Mouse (Mus musculus): ENCODE results near the gene Ranbp3.
A peak's percentile ranks its signal among the peaks of the same experiment; 100 is the strongest.
"Not testable (repeated sequence)": the region's sequence is repeated elsewhere in the genome, so short reads cannot be mapped to it uniquely, and the experiment has no call there.

The Ranbp3 gene

DNA sequence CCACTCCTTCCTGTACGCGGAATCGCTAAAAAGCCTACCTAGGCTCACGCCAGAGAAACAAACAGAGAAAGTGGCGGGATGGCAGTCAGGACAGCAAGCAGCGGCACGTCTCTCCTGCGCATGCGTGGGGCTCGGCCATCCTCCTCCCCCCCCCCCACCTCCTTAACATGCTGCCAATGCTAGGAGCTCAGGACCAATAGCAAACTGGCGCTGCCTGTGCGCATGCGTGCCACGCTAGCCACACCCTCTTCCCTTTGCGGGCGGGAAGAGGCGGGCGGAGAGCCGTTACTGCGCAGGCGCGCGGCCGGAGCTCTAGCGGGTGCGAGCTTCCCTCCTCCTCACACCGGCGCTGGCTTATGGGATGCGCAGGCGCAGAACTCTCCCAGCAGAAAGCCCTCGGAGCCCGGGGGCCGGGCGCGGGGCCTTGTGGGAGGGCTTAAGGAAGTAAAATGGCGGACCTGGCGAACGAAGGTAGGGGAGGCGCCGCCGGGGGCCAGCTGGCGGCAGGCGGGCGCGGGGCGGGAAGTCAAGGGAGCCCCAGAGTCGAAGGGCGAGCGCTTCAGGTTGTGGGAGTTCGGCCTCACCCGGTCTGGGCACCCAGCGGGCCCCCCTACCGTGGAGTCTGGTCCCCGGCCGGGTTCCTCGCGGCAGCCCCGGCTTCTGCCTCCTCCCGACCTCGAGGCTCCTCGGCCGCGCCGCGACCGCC is at the start of gene Ranbp3:
TSS of gene Ranbp3 (plus strand) at position 354 of the 706 bp plus-strand sequence.
- peak; percentile 99 for DNase-seq

GRCm38 (mm10) chr17:56625495-56625894 is 47.6 kb upstream of the Ranbp3 start:
- no peak for DNase-seq

DNA sequence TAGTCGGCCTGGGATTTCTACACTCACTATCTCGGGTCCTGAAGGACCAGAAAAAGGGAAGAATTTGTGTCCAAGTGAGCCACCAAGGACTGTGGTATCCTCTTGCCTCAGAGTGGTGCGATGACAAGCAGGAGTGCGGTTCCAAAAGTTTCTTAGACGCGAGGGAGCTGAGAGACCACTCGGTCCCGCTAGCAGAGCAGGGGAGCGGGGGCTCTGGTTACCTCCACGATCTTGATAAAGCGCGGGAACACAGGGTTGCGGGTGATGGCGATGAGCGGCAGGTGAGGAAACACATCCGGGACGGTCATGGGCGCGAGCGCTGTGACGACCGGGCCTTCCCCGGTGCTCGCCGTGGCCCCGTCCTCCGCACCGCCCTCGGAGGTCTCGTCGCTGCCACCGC is 46.8 kb upstream of the Ranbp3 start:
- DNase-seq, result no peak

DNA sequence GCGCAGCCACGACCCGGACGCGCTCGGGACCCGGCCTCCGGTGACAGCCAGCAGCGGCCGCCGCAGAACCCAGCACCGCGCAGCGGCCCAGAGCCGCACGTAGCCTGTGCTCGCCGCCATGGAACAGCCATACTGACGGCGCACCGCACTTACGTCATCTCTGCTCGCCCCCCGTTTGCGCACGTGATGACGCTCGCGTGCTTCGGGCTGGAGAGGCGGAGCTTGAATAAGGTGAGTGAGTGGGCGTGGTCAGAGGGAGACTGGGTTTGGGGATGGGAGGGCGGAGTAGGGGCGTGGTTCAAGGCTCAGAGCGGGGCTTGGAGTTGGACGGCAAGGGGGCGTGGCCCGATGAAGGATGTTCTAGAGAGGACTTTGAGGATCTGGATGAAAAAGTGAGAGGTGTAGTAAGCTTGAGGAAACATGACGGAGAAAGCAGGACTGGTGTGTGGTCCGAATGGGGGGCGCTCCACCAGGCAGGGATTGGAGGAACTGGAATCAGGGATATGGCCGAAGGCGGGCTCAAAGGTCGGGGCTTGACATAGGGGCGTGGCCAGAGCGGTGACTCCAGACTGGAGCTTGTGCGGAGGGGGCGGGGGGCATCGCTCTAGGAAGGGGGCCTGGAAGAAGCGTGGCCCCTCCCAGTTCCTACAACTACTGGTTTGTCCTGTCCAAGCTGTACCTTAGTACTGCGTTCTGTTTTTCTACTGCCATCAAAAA is 46.2 kb upstream of the Ranbp3 start, which contains the start of gene Lonp1:
TSS of gene Lonp1 (minus strand) at position 134 of the 717 bp plus-strand sequence.
- DNase-seq, result peak; percentile 96

DNA sequence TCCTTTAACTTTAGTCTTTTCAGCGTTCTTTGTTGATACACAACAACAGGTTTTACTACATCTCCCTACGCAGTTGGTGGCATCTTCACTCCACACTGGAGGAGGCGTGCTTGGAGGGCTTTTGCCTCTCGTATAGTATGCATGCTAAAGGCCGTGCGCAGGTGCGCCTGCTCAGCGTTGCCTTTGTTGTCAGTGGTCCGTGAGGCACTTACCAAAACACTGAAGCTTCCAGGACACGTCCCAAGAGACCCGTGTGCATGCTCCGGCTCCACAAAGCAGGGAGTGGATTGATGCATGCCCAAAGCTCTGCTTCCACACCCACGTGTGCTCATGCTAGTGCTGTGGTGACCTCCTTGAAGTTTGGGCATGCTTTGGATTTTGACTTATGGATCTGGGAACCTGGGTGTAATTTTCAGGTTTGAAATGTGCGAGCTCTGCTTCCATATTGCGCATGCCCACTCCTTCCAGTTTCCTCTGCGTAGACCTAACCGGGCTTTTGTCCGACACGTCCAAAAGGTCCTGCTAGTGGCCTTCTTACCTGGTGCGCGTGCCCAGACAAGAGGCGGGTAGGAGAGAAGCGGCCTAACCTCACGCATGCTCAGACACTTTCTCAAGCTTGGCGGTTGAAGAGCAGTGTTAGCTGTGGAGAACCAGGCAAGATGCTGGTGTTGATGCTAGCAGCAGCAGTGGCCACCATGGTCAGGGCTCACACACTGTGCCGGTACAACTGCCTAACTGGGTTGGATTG is 45.4 kb upstream of the Ranbp3 start, which contains the start of gene Catsperd:
TSS of gene Catsperd (plus strand) at position 614 of the 748 bp plus-strand sequence.
- no peak for DNase-seq

GRCm38 (mm10) chr17:56629800-56630781 is 43.0 kb upstream of the Ranbp3 start:
- not testable (repeated sequence) for DNase-seq

DNA sequence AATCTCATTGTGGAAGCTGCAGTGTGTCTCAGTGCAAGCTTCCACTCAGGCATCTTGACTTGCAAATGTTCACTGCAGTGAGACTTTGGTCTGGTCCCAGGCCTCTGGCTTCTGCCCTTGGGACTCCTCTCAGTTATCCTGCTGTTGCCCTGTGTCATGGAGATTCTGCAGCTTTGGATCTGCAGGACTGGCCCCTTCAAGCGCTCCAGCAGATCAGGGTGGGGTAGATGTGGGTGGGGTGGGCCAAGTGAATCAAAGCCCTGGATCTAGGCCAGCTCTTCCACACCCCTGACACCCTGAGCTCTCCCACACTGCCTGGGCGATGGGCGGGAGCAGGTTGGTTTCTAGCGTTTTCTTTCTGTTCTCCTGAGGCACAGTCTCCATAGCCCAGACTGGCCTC is 41.3 kb upstream of the Ranbp3 start:
- no peak for DNase-seq

DNA sequence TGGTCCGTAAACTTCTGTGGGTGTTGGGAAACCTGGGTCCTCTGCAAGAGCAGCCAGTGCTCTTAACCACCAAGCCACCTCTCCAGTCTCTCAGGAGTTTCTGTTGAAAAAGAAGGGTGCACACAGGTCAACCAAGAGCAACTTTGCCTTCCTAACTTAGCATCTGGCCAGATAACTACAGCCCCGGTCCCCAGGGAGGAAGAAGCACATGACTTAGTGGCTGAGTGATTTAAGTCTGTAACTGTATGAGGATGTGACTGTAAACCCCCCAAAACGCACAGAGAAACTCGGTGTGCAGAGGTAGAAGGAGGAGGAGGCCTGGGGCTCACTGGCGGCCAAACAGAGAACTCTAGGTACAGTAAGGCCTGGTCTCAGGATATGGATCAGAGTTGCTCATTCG is 39.1 kb upstream of the Ranbp3 start:
- no peak for DNase-seq

DNA sequence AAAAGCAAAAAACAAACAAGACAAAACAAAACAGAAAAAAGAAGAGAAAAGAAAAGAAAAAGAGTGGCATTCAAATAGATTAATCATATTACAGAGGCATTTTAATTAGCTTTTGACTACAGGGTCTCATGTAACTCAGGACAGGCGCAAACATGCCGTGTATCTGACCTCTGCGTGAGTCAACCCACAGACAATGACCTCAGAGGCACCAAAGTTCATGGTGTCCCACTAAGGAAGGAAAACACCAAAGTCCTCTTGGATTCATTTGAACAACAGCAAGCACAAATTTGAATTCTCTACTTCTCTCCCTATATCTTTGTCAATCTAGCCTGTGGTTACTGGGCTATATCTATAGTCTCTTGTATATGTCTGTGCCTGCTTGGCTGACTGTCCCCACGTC is 29.9 kb upstream of the Ranbp3 start:
- DNase-seq, result no peak

DNA sequence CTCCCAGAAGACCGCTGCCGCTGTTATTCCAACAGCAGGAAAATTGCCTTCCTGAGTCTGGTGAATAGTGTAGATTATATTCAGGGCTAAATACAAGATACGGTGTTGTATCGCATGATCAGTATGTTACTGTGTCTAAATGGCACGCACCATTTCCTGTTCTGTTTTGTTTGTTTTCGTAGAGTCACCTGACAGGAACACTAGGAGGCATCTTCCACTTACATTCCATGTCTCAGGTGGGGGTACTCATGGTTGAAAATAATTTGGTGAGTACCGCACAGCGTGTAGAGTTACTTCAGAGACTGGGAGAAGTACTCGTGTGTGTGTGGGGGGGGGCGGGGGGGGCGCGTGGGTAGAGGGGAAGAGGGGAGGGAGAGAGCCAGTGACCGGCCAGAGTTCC is 25.5 kb upstream of the Ranbp3 start:
- no peak for DNase-seq

DNA sequence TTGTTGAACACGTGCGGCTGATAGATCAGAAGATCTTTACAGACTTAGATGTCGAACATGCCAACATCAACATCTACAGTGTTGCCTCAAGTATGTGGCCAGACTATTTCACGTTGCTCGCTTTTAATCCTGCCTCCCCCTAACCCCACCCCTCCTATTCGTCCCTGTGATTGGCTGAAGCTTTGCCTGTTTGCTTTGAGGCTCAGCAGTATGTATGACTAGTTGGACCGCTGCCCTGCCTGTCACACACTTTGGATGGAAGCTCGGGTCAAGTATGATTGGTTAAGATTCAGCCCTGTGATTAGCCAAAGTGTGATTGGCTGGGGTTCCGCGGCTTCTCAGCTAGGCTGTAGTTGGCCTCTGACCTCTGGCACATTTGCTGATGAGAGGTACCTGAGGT is 21.3 kb upstream of the Ranbp3 start:
- no peak for DNase-seq

- no peak for DNase-seq
Measured at GRCm38 (mm10) chr17:56654771-56655170, 18.3 kb upstream of the Ranbp3 start.

GRCm38 (mm10) chr17:56655311-56655710 is 17.8 kb upstream of the Ranbp3 start:
- DNase-seq, result no peak

DNA sequence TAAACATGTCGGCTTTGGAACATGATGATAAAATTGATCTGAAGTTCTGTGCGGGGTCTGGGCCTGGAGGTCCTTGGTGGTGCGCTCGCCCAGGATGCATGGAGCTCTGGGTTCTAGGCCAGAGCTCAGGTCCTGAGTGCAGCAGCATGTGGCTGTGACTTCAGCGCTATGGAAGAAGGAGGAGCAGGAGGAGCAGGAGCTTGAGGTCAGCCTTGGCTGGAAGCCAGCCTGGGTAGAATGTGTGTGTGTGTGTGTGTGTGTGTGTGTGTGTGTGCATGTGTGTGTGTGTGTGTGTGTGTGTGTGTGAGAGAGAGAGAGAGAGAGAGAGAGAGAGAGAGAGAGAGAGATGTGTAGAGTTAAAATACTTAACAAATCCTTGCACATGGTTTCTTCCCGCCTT is 16.9 kb upstream of the Ranbp3 start:
- DNase-seq, result no peak

DNA sequence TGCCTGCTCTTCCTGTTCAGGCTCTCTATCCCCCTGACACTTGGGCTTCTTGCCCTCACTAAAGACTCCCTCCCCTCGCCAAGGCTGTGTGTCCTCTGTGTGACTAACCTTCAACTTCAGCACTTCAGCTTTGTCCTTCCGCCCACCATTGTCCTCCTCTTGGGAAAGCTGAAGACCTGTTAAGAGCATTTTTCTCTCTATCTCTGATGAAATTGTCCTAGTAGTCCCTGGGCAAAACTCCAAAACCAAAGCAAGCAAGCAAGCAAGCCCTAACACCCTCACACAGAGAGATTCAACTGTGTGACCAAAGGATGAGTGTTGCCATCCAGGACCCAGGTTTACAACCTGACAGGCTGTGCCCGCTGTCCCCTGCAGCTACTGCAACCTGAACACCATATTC is 9.4 kb upstream of the Ranbp3 start:
- DNase-seq, result no peak

- DNase-seq, result no peak
Measured at GRCm38 (mm10) chr17:56664333-56664732, 8.8 kb upstream of the Ranbp3 start.

- DNase-seq, result no peak
Measured at GRCm38 (mm10) chr17:56666384-56666783, 6.7 kb upstream of the Ranbp3 start.

GRCm38 (mm10) chr17:56667591-56667990 is 5.5 kb upstream of the Ranbp3 start:
- no peak for DNase-seq

- peak; percentile 84 for DNase-seq
Measured at GRCm38 (mm10) chr17:56668384-56669144, 4.5 kb upstream of the Ranbp3 start.

- no peak for DNase-seq
Measured at GRCm38 (mm10) chr17:56669766-56670165, 3.3 kb upstream of the Ranbp3 start.

GRCm38 (mm10) chr17:56673647-56674416 is 738 bp downstream of the Ranbp3 start:
- DNase-seq, result no peak
